Mouse (Mus musculus) intestine, embryonic 14.5 days (tissue): ENCODE data around the gene Tmprss6. TPM values are rescaled to one million over a fixed set of nuclear protein-coding genes. Genes with fewer than 3 reads are reported as not detected.

Source experiments
- ATAC-seq: fragments of 200-750 bp; cut with Nextera tagmentation; replicated peaks from 2 replicates; pipeline ENCODE4 v1.8.0; 2017; ENCODE audit warnings: low read depth, moderate number of reproducible peaks, moderate TSS enrichment, moderate library complexity; ENCODE audit not compliant: low FRiP score, low TSS enrichment
- DNase-seq: peaks from one replicate; pipeline ENCODE4 v3.0.0-alpha.2; 2018; ENCODE audit warnings: low spot score
- H3K27ac ChIP-seq: fragments of 300-500 bp; sonication (generic); 2 replicates; pipeline ENCODE4 v1.5.1; 2014; ENCODE audit warnings: low read depth, mild to moderate bottlenecking, control low read depth
- H3K27me3 ChIP-seq: fragments of 300-500 bp; sonication (generic); replicated peaks from 2 replicates; pipeline ENCODE4 v1.6.1; 2014; ENCODE audit warnings: low read length, control low read depth; ENCODE audit not compliant: control insufficient read depth, insufficient read depth
- H3K36me3 ChIP-seq: fragments of 300-500 bp; sonication (generic); 2 replicates; pipeline ENCODE4 v1.6.1; 2014; ENCODE audit warnings: low read length, control low read depth; ENCODE audit not compliant: control insufficient read depth, insufficient read depth
- H3K4me1 ChIP-seq: fragments of 300-500 bp; sonication (generic); replicated peaks from 2 replicates; pipeline ENCODE4 v1.6.1; 2014; ENCODE audit warnings: low read length, control low read depth, mixed read lengths; ENCODE audit not compliant: control insufficient read depth, insufficient read depth
- H3K4me2 ChIP-seq: fragments of 300-500 bp; sonication (generic); 2 replicates; pipeline ENCODE4 v1.6.1; 2014; ENCODE audit warnings: low read length
- H3K4me3 ChIP-seq: fragments of 300-500 bp; sonication (generic); 2 replicates; pipeline ENCODE4 v1.5.1; 2014; ENCODE audit warnings: low read depth, low read length, control low read depth, mixed read lengths
- H3K9ac ChIP-seq: fragments of 300-500 bp; sonication (generic); 2 replicates; pipeline ENCODE4 v1.6.1; 2014; ENCODE audit warnings: mild to moderate bottlenecking, low read length
- H3K9me3 ChIP-seq: fragments of 300-500 bp; sonication (generic); 2 replicates; pipeline ENCODE4 v1.6.1; 2016; ENCODE audit warnings: low read length, control low read depth; ENCODE audit not compliant: control insufficient read depth
- WGBS: fragments of 180-500 bp; shearing (Covaris S2); extraction: QIAGEN DNeasy Blood & Tissue Kit; methylation state at CpG from one replicate; pipeline ENCODE4 v1.1.7; 2014; 5-methylcytosine and 5-hydroxymethylcytosine counted together
- polyA plus RNA-seq: library from polyadenylated mRNA; unstranded; fragments of >200 nt; fragmentation: Nextera tagmentation; extraction: Ambion mirVana; gene quantifications from 2 replicates; pipeline ENCODE4 v1.2.1, GENCODE M21; 2014

Gene Tmprss6
- polyA plus RNA-seq, 1 experiment from 2014 or later, result 0.09 TPM

- no peak overlapping the region for H3K4me3 ChIP-seq
- H3K9me3 ChIP-seq, result no peaks in the 10 kb centered on the region
- H3K36me3 ChIP-seq, result no peaks in the 10 kb centered on the region
- H3K9ac ChIP-seq, result no peak overlapping the region
- H3K4me1 ChIP-seq, result peaks cover 9% of the 10 kb centered on the region; the same call in 1 of the 2 replicates
- no peak for DNase-seq
- H3K27me3 ChIP-seq, result 0 out of 2 replicates have a peak, but pooled peaks cover 5% of the 10 kb centered on the region
- no peak overlapping the region for H3K27ac ChIP-seq
- ATAC-seq, result no peak
- 83% methylated on average over 7 of the region's 7 CpGs for WGBS
- no peak overlapping the region for H3K4me2 ChIP-seq
Measured at GRCm38 (mm10) chr15:78402423-78402822, 66.0 kb downstream of the Tmprss6 start.

GRCm38 (mm10) chr15:78401921-78402320 is 66.5 kb downstream of the Tmprss6 start:
- no peak for ATAC-seq
- 65% methylated on average over 4 of the region's 4 CpGs for whole genome bisulfite sequencing
- no peak overlapping the region for H3K4me2 ChIP-seq
- H3K4me3 ChIP-seq, result no peak overlapping the region
- H3K9me3 ChIP-seq, result no peaks in the 10 kb centered on the region
- no peak overlapping the region for H3K9ac ChIP-seq
- H3K27ac ChIP-seq, result no peak overlapping the region
- peaks cover 6% of the 10 kb centered on the region; the same call in 1 of the 2 replicates for H3K4me1 ChIP-seq
- no peaks in the 10 kb centered on the region for H3K36me3 ChIP-seq
- no peak for DNase-seq
- 0 out of 2 replicates have a peak, but pooled peaks cover 5% of the 10 kb centered on the region for H3K27me3 ChIP-seq

GRCm38 (mm10) chr15:78401345-78401744 is 67.1 kb downstream of the Tmprss6 start:
- DNase-seq (no peak), ATAC-seq (no peak)
- Histone ChIP-seq H3K9ac (no peak overlapping the region), H3K4me2 (no peak overlapping the region), H3K27me3 (0 out of 2 replicates have a peak, but pooled peaks cover 5% of the 10 kb centered on the region), H3K4me1 (0 out of 2 replicates have a peak, but pooled peaks cover 5% of the 10 kb centered on the region), H3K36me3 (no peaks in the 10 kb centered on the region), H3K27ac (no peak overlapping the region), H3K4me3 (no peak overlapping the region), H3K9me3 (no peaks in the 10 kb centered on the region)
- WGBS, result 80% methylated on average over 6 of the region's 6 CpGs

GRCm38 (mm10) chr15:78395478-78395962 is 72.9 kb downstream of the Tmprss6 start, which contains the start of gene Tex33:
Tex33 (minus strand) TSS chr15:78395912.
- H3K9me3 ChIP-seq, result no peaks in the 10 kb centered on the region
- ATAC-seq (no peak), DNase-seq (no peak)
- H3K36me3 ChIP-seq, result no peaks in the 10 kb centered on the region
- WGBS, result 85% methylated on average over 8 of the region's 8 CpGs
- H3K4me3 ChIP-seq, result no peak within 1 kb of the TSS
- no peak within 1 kb of the TSS for H3K4me2 ChIP-seq
- no peak within 1 kb of the TSS for H3K27ac ChIP-seq
- H3K27me3 ChIP-seq, result peaks cover 5% of the 10 kb centered on the region; the same call in 1 of the 2 replicates
- H3K4me1 ChIP-seq, result no peaks in the 10 kb centered on the region
- H3K9ac ChIP-seq, result no peak within 1 kb of the TSS

- Histone ChIP-seq H3K4me2 (no peak overlapping the region), H3K27ac (no peak overlapping the region), H3K4me1 (no peaks in the 10 kb centered on the region), H3K9me3 (no peaks in the 10 kb centered on the region), H3K27me3 (peaks cover 8% of the 10 kb centered on the region; the same call in 1 of the 2 replicates), H3K9ac (no peak overlapping the region), H3K36me3 (no peaks in the 10 kb centered on the region), H3K4me3 (no peak overlapping the region)
- WGBS, result 79% methylated on average over 3 of the region's 3 CpGs
- DNase-seq (no peak), ATAC-seq (no peak)
Measured at GRCm38 (mm10) chr15:78390855-78391254, 77.6 kb downstream of the Tmprss6 start.

Other genes starting within 250 kb of the Tmprss6 start
- gene Ncf4, start 223.8 kb downstream of the Tmprss6 start, polyA plus RNA-seq, result 3.7 and 4.1 TPM in 2 replicates
- 0.15 and 0.22 TPM in 2 replicates for gene Csf2rb2, start 162.9 kb downstream of the Tmprss6 start, polyA plus RNA-seq
- 1.4 and 1.8 TPM in 2 replicates for gene Csf2rb, start 142.9 kb downstream of the Tmprss6 start, polyA plus RNA-seq
- not detected in 2 replicates for gene Tex33, start 72.7 kb downstream of the Tmprss6 start, polyA plus RNA-seq
- gene Tst, start 62.7 kb downstream of the Tmprss6 start, polyA plus RNA-seq, result 10.9 and 15.9 TPM in 2 replicates
- 2.1 and 2.7 TPM in 2 replicates for gene Mpst, start 62.2 kb downstream of the Tmprss6 start, polyA plus RNA-seq
- 35.0 and 37.7 TPM in 2 replicates for gene Kctd17, start 40.1 kb downstream of the Tmprss6 start, polyA plus RNA-seq
- 0.66 and 1.1 TPM in 2 replicates for gene Il2rb, start 26.6 kb upstream of the Tmprss6 start, polyA plus RNA-seq
- gene C1qtnf6, start 62.8 kb upstream of the Tmprss6 start, polyA plus RNA-seq, result 30.1 and 34.9 TPM in 2 replicates
- 0.22 TPM in 1 of 2 replicates, not detected in the other for gene Sstr3, start 76.1 kb upstream of the Tmprss6 start, polyA plus RNA-seq
- 16.7 and 17.5 TPM in 2 replicates for gene Rac2, start 104.1 kb upstream of the Tmprss6 start, polyA plus RNA-seq
- gene Cyth4, start 128.4 kb upstream of the Tmprss6 start, polyA plus RNA-seq, result 3.5 and 4.3 TPM in 2 replicates